In the genomic region with DNA sequence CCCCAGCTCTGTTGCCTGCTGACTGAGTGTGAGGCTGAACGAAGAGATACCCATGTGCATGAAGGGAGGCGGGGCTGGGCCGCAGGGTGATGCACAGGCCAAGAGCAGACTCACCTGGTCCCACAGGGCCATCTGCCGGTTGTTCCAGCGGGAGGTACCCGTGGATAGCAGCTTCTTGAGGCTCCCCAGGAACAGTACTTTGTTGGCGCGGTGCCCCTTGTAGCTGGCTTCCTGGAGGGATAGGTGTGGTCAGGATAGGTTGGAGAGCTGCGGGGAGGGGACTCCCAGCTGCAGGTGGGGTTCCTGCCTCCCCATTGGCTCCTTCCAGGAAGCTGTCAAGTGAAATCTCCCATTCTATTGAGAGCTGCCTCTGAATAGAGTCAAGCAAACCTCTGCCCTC, we compare ENCODE assay signal across 12 mouse cellular contexts. TPM values are rescaled to one million over a fixed set of nuclear protein-coding genes. Genes with fewer than 3 reads are reported as not detected.
A peak's percentile ranks its signal among the peaks of the same experiment; 100 is the strongest.
DNase-seq lines count a peak whose midpoint lies in the region; ATAC-seq lines count a peak whose summit lies in the region.
"Had no signal": no experiment of that assay in that cellular context is flagged by ENCODE, and none has a peak within 500 bp of the region (broad histone marks: within the 10 kb centered on the region; RNA-seq: fewer than 3 reads in every experiment).

No protein-coding gene starts in this region.

- peak; percentile 60; the same call in 1 of the 2 replicates for ATAC-seq in cerebellum, adult (ENCODE audit: insufficient number of reproducible peaks, low FRiP score, low TSS enrichment)
- ATAC-seq in hindbrain, embryonic 16.5 days = no peak

- WGBS in hindbrain, embryonic 16.5 days = 15% methylated on average over 9 of the region's 9 CpGs

- H3K36me3 ChIP-seq in hindbrain, embryonic 16.5 days (ENCODE audit: control insufficient read depth, insufficient read depth, low read length) = peaks cover 5% of the 10 kb centered on the region; the same call in 1 of the 2 replicates
- H3K36me3 ChIP-seq: embryonic facial prominence, embryonic 12.5 days; heart, embryonic 13.5 days; neural tube, embryonic 12.5 days had no signal

- H3K4me2 ChIP-seq in hindbrain, embryonic 16.5 days (ENCODE audit: low read length) = no peak overlapping the region
- H3K4me2 ChIP-seq: embryonic facial prominence, embryonic 12.5 days; heart, embryonic 13.5 days; neural tube, embryonic 12.5 days had no signal

- H3K9ac ChIP-seq in hindbrain, embryonic 16.5 days (ENCODE audit: low read depth, low read length) = no peak overlapping the region
- H3K9ac ChIP-seq: embryonic facial prominence, embryonic 12.5 days; heart, embryonic 13.5 days; neural tube, embryonic 12.5 days had no signal

- H3K27me3 ChIP-seq in hindbrain, embryonic 16.5 days (replicated peaks; ENCODE audit: control insufficient read depth, insufficient read depth, low read length) = no peaks in the 10 kb centered on the region
- H3K27me3 ChIP-seq: embryonic facial prominence, embryonic 12.5 days had no signal

- no peaks in the 10 kb centered on the region for H3K9me3 ChIP-seq in hindbrain, embryonic 16.5 days (ENCODE audit: control insufficient read depth, low read length)
- H3K9me3 ChIP-seq: embryonic facial prominence, embryonic 12.5 days; heart, embryonic 13.5 days; neural tube, embryonic 12.5 days had no signal

- no peaks in the 10 kb centered on the region for H3K4me1 ChIP-seq in hindbrain, embryonic 16.5 days (ENCODE audit: control insufficient read depth, insufficient read depth, low read depth, low read length)
- H3K4me1 ChIP-seq: heart, embryonic 13.5 days had no signal

- no peak overlapping the region for H3K27ac ChIP-seq in hindbrain, embryonic 16.5 days (ENCODE audit: low read depth, low read length)
- H3K27ac ChIP-seq: embryonic facial prominence, embryonic 12.5 days; heart, embryonic 13.5 days; neural tube, embryonic 12.5 days had no signal

- DNase-seq in cerebellum, adult 9-10 months = no peak
- DNase-seq in brain, adult 2 months (ENCODE audit: low read depth, low spot score) = peak; percentile 39
- DNase-seq in kidney, adult 9 months = peak; percentile 28
- DNase-seq in lung, postnatal 10 days = peak; percentile 55
- DNase-seq in MN1 (ENCODE audit: low spot score) = no peak
- no peak for DNase-seq in thymus, adult 18-20 months
- DNase-seq: right cerebral cortex, postnatal 25 days had no signal

- H3K4me3 ChIP-seq in hindbrain, embryonic 16.5 days (ENCODE audit: low read length) = no peak overlapping the region
- H3K4me3 ChIP-seq: embryonic facial prominence, embryonic 12.5 days; heart, embryonic 13.5 days; neural tube, embryonic 12.5 days had no signal

RNA-seq across cellular contexts. Expression of gene Trim14, which starts 9.6 kb away (rescaled TPM):
- 0.85 and 1.2 TPM in 2 replicates for polyA plus RNA-seq in hindbrain, embryonic 16.5 days (2015; fragmentation: Nextera tagmentation; extraction: Ambion mirVana)

RNA-seq across cellular contexts. Expression of gene Nans, which starts 56.5 kb away (rescaled TPM):
- polyA plus RNA-seq in hindbrain, embryonic 16.5 days (2015; fragmentation: Nextera tagmentation; extraction: Ambion mirVana) = 73.7 and 77.1 TPM in 2 replicates

RNA-seq across cellular contexts. Expression of gene Coro2a, which starts 56.5 kb away (rescaled TPM):
- polyA plus RNA-seq in hindbrain, embryonic 16.5 days (2015; fragmentation: Nextera tagmentation; extraction: Ambion mirVana) = 7.9 and 10.2 TPM in 2 replicates

Comparison
In these comparisons a context has a peak if more than half of its experiments do, and no peak if none do; other contexts are left out.
1. DNase-seq: peak in brain, adult 2 months (single experiment), kidney, adult 9 months (single experiment) and lung, postnatal 10 days (single experiment); none in cerebellum, adult 9-10 months (single experiment), MN1 (single experiment) and thymus, adult 18-20 months (0 of 2).